Mouse (Mus musculus) kidney, embryonic 16.5 days (tissue): ENCODE measurements around the gene Tut1. TPM values are rescaled to one million over a fixed set of nuclear protein-coding genes. Genes with fewer than 3 reads are reported as not detected.
"Not testable (repeated sequence)": the region's sequence is repeated elsewhere in the genome, so short reads cannot be mapped to it uniquely, and the experiment has no call there.

Experiments
- ATAC-seq: fragments of 200-750 bp; cut with Nextera tagmentation; 2 replicates; pipeline ENCODE4 v1.8.0; 2017; ENCODE audit warnings: moderate TSS enrichment; ENCODE audit not compliant: low FRiP score, low TSS enrichment
- H3K27ac ChIP-seq: fragments of 300-500 bp; sonication (generic); 2 replicates; pipeline ENCODE4 v1.5.1; 2014; ENCODE audit warnings: low read length
- H3K27me3 ChIP-seq: fragments of 300-500 bp; sonication (generic); 2 replicates; pipeline ENCODE4 v1.6.1; 2014; ENCODE audit warnings: low read length, control low read depth, mixed read lengths; ENCODE audit not compliant: insufficient read depth
- H3K36me3 ChIP-seq: fragments of 300-500 bp; sonication (generic); 2 replicates; pipeline ENCODE4 v1.6.1; 2014; ENCODE audit warnings: low read length, control low read depth, mixed read lengths; ENCODE audit not compliant: insufficient read depth
- H3K4me1 ChIP-seq: fragments of 300-500 bp; sonication (generic); 2 replicates; pipeline ENCODE4 v1.6.1; 2014; ENCODE audit warnings: low read length, control low read depth, mixed read lengths; ENCODE audit not compliant: insufficient read depth
- H3K4me2 ChIP-seq: fragments of 300-500 bp; sonication (generic); replicated peaks from 2 replicates; pipeline ENCODE4 v1.6.1; 2014; ENCODE audit warnings: low read depth, low read length
- H3K4me3 ChIP-seq: fragments of 300-500 bp; sonication (generic); 2 replicates; pipeline ENCODE4 v1.5.1; 2014; ENCODE audit warnings: mild to moderate bottlenecking, low read length
- H3K9ac ChIP-seq: fragments of 300-500 bp; sonication (generic); replicated peaks from 2 replicates; pipeline ENCODE4 v1.6.1; 2014; ENCODE audit warnings: low read length
- H3K9me3 ChIP-seq: fragments of 300-500 bp; sonication (generic); 2 replicates; pipeline ENCODE4 v1.6.1; 2016; ENCODE audit warnings: low read length, control low read depth
- WGBS: fragments of 180-500 bp; shearing (Covaris S2); extraction: QIAGEN DNeasy Blood & Tissue Kit; methylation state at CpG from one replicate; pipeline ENCODE4 v1.1.7; 2014; 5-methylcytosine and 5-hydroxymethylcytosine counted together
- polyA plus RNA-seq: library from polyadenylated mRNA; unstranded; fragments of >200 nt; fragmentation: Nextera tagmentation; extraction: Ambion mirVana; gene quantifications from 2 replicates; pipeline ENCODE4 v1.2.1, GENCODE M21; 2015

Tut1 gene
- polyA plus RNA-seq, 1 experiment from 2014 or later: 36.0 TPM

- H3K36me3 ChIP-seq: no peaks in the 10 kb centered on the region
- no peak for ATAC-seq
- WGBS: 79% methylated on average over 10 of the region's 10 CpGs
- H3K27me3 ChIP-seq: no peaks in the 10 kb centered on the region
- H3K4me3 ChIP-seq: no peak overlapping the region
- peaks cover 55% of the 10 kb centered on the region for H3K4me1 ChIP-seq
- no peak overlapping the region for H3K9ac ChIP-seq
- H3K4me2 ChIP-seq: no peak overlapping the region
- H3K9me3 ChIP-seq: no peaks in the 10 kb centered on the region
- H3K27ac ChIP-seq: no peak overlapping the region
These were observed 41.4 kb downstream of the Tut1 start for GRCm38 (mm10) chr19:8994813-8995607.

DNA sequence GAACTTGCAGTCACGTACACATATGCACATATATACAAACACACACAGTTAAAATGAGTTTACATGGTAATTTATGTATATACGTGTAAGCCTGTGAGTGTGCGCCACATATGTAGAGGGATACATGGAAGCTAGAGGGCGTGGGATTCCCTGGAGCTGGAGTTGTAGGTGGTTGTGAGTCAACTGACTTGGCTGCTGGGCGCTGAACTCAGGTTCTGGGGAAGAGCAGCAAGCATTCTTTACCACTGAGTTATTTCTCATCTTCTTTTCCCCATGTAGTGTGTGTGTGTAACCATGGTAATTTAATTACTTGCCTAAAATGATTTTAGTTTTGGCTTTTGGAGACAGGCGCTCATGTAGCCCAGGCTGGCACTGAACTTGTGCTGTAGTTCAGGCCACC is 43.0 kb downstream of the Tut1 start:
- H3K4me1 ChIP-seq: peaks cover 41% of the 10 kb centered on the region
- no peak overlapping the region for H3K4me3 ChIP-seq
- H3K4me2 ChIP-seq: no peak overlapping the region
- ATAC-seq: no peak
- H3K9me3 ChIP-seq: no peaks in the 10 kb centered on the region
- H3K27me3 ChIP-seq: no peaks in the 10 kb centered on the region
- peaks cover 5% of the 10 kb centered on the region; the same call in 1 of the 2 replicates for H3K36me3 ChIP-seq
- H3K27ac ChIP-seq: no peak overlapping the region
- 94% methylated on average over 6 of the region's 6 CpGs for WGBS
- no peak overlapping the region for H3K9ac ChIP-seq

GRCm38 (mm10) chr19:8997546-8997945 is 43.9 kb downstream of the Tut1 start:
- Histone ChIP-seq H3K27me3 (no peaks in the 10 kb centered on the region), H3K4me2 (no peak overlapping the region), H3K4me1 (peaks cover 32% of the 10 kb centered on the region), H3K36me3 (peaks cover 14% of the 10 kb centered on the region), H3K4me3 (no peak overlapping the region), H3K27ac (peak overlapping the region; percentile 64), H3K9ac (peak overlapping the region; percentile 29; the same call in 1 of the 2 replicates), H3K9me3 (no peaks in the 10 kb centered on the region)
- ATAC-seq: peak; percentile 92
- WGBS: 55% methylated on average over 4 of the region's 4 CpGs

- ATAC-seq: no peak
- 81% methylated on average over 6 of the region's 6 CpGs for WGBS
- peaks cover 22% of the 10 kb centered on the region for H3K4me1 ChIP-seq
- peaks cover 23% of the 10 kb centered on the region for H3K36me3 ChIP-seq
- no peak overlapping the region for H3K4me2 ChIP-seq
- H3K27me3 ChIP-seq: no peaks in the 10 kb centered on the region
- no peaks in the 10 kb centered on the region for H3K9me3 ChIP-seq
- H3K4me3 ChIP-seq: no peak overlapping the region
- H3K9ac ChIP-seq: no peak overlapping the region
- H3K27ac ChIP-seq: peak overlapping the region; percentile 64; the same call in 1 of the 2 replicates
These were observed 44.9 kb downstream of the Tut1 start for GRCm38 (mm10) chr19:8998546-8998945.

DNA sequence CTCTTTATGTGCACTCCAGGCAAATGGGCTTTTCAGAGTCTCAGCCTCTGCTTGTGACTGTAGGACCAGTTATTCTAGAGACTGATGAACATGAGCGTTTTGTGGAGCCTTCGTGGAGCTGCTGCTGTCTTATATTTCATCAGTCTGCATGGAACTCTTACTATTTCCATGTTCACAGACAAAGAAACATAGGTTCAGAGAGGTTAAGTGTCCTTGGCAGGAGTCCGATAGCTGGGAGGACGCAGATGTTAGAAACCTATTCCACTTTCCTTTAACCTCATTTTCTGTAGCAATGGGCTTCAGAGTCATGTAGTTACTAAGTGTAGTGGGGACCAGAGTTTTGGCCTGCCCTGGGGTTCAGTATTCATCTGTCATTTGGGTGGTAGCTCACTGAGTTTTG is 45.6 kb downstream of the Tut1 start:
- 63% methylated on average over 4 of the region's 4 CpGs for WGBS

GRCm38 (mm10) chr19:9006915-9007314 is 53.3 kb downstream of the Tut1 start:
- not testable (repeated sequence) for H3K27me3 ChIP-seq, H3K9ac ChIP-seq, H3K27ac ChIP-seq, H3K4me3 ChIP-seq, H3K9me3 ChIP-seq, ATAC-seq, H3K4me2 ChIP-seq, H3K4me1 ChIP-seq
- WGBS: 96% methylated on average over 2 of the region's 2 CpGs
- H3K36me3 ChIP-seq: peaks cover 37% of the 10 kb centered on the region

More for the DNA sequence above, 45.6 kb downstream of the Tut1 start:
- Histone ChIP-seq H3K9ac (no peak overlapping the region), H3K27me3 (no peaks in the 10 kb centered on the region), H3K9me3 (no peaks in the 10 kb centered on the region), H3K4me3 (no peak overlapping the region), H3K4me2 (no peak overlapping the region), H3K36me3 (peaks cover 30% of the 10 kb centered on the region), H3K4me1 (peaks cover 21% of the 10 kb centered on the region), H3K27ac (no peak overlapping the region)
- no peak for ATAC-seq

Other genes starting within 250 kb of the Tut1 start
- gene Slc3a2, start 230.5 kb upstream of the Tut1 start, polyA plus RNA-seq: 141 and 146 TPM in 2 replicates
- gene Wdr74, start 218.0 kb upstream of the Tut1 start, polyA plus RNA-seq: 101 and 108 TPM in 2 replicates
- gene 1700092M07Rik, start 213.1 kb upstream of the Tut1 start, polyA plus RNA-seq: 1.9 and 2.0 TPM in 2 replicates
- gene Stx5a, start 212.4 kb upstream of the Tut1 start, polyA plus RNA-seq: 150 and 154 TPM in 2 replicates
- 213 and 218 TPM in 2 replicates for gene Nxf1, start 196.8 kb upstream of the Tut1 start, polyA plus RNA-seq
- 197 and 215 TPM in 2 replicates for gene Tmem223, start 182.9 kb upstream of the Tut1 start, polyA plus RNA-seq
- 89.4 and 92.5 TPM in 2 replicates for gene Tmem179b, start 179.4 kb upstream of the Tut1 start, polyA plus RNA-seq
- 37.2 and 39.0 TPM in 2 replicates for gene Taf6l, start 167.4 kb upstream of the Tut1 start, polyA plus RNA-seq
- 168 and 176 TPM in 2 replicates for gene Polr2g, start 155.3 kb upstream of the Tut1 start, polyA plus RNA-seq
- gene Zbtb3, start 151.3 kb upstream of the Tut1 start, polyA plus RNA-seq: 6.2 and 6.4 TPM in 2 replicates
- gene Ttc9c, start 134.5 kb upstream of the Tut1 start, polyA plus RNA-seq: 53.0 and 63.0 TPM in 2 replicates
- gene Hnrnpul2, start 133.8 kb upstream of the Tut1 start, polyA plus RNA-seq: 5.4 and 5.9 TPM in 2 replicates
- not detected in 2 replicates for gene AC129217.1, start 124.1 kb upstream of the Tut1 start, polyA plus RNA-seq
- gene Bscl2, start 116.4 kb upstream of the Tut1 start, polyA plus RNA-seq: 56.7 and 62.4 TPM in 2 replicates
- gene Gng3, start 114.7 kb upstream of the Tut1 start, polyA plus RNA-seq: 3.2 and 5.4 TPM in 2 replicates
- gene Lrrn4cl, start 103.1 kb upstream of the Tut1 start, polyA plus RNA-seq: 0.75 and 1.0 TPM in 2 replicates
- gene Ubxn1, start 82.4 kb upstream of the Tut1 start, polyA plus RNA-seq: 195 and 197 TPM in 2 replicates
- gene Uqcc3, start 72.9 kb upstream of the Tut1 start, polyA plus RNA-seq: 69.3 and 71.4 TPM in 2 replicates
- 78.4 and 84.3 TPM in 2 replicates for gene Lbhd1, start 70.1 kb upstream of the Tut1 start, polyA plus RNA-seq
- gene Gm49403, start 69.9 kb upstream of the Tut1 start, polyA plus RNA-seq: not detected in 2 replicates
- gene 1810009A15Rik, start 65.0 kb upstream of the Tut1 start, polyA plus RNA-seq: 93.0 and 94.3 TPM in 2 replicates
- gene Gm49416, start 64.9 kb upstream of the Tut1 start, polyA plus RNA-seq: 1.2 TPM in 1 of 2 replicates, not detected in the other
- 49.5 and 53.1 TPM in 2 replicates for gene Ints5, start 60.8 kb upstream of the Tut1 start, polyA plus RNA-seq
- gene Ganab, start 55.8 kb upstream of the Tut1 start, polyA plus RNA-seq: 146 and 151 TPM in 2 replicates
- 51.1 and 53.5 TPM in 2 replicates for gene B3gat3, start 33.5 kb upstream of the Tut1 start, polyA plus RNA-seq
- 4.3 and 4.5 TPM in 2 replicates for gene Rom1, start 24.5 kb upstream of the Tut1 start, polyA plus RNA-seq
- 33.2 and 34.1 TPM in 2 replicates for gene Eml3, start 24.3 kb upstream of the Tut1 start, polyA plus RNA-seq
- gene Mta2, start 12.0 kb upstream of the Tut1 start, polyA plus RNA-seq: 179 and 180 TPM in 2 replicates
- gene Eef1g, start 13.2 kb downstream of the Tut1 start, polyA plus RNA-seq: 436 and 455 TPM in 2 replicates
- 14.0 and 14.4 TPM in 2 replicates for gene Ahnak, start 35.4 kb downstream of the Tut1 start, polyA plus RNA-seq
- 0.76 TPM in 1 of 2 replicates, not detected in the other for gene Scgb1a1, start 134.1 kb downstream of the Tut1 start, polyA plus RNA-seq
- 15.0 and 15.1 TPM in 2 replicates for gene Asrgl1, start 181.8 kb downstream of the Tut1 start, polyA plus RNA-seq